Mouse (Mus musculus) gastrocnemius, adult 8-10 months (tissue): Measurements from ENCODE around the gene Ncbp3. TPM values are rescaled to one million over a fixed set of nuclear protein-coding genes. Genes with fewer than 3 reads are reported as not detected.
"Not testable (repeated sequence)": the region's sequence is repeated elsewhere in the genome, so short reads cannot be mapped to it uniquely, and the experiment has no call there.

Source experiments
- DNase-seq, 2 experiments: peaks; one replicate each; pipeline ENCODE4 v3.0.0; 2022; ENCODE audit warnings: low spot score in 2 of 2
- total RNA-seq, 4 experiments: library from RNA; stranded (reverse); gene quantifications; 2 replicates each; pipeline ENCODE4 v1.2.4; 2022

Gene Ncbp3
- total RNA-seq, 4 experiments from 2014 or later: 2.3 to 3.3 (median 2.9) TPM

DNA sequence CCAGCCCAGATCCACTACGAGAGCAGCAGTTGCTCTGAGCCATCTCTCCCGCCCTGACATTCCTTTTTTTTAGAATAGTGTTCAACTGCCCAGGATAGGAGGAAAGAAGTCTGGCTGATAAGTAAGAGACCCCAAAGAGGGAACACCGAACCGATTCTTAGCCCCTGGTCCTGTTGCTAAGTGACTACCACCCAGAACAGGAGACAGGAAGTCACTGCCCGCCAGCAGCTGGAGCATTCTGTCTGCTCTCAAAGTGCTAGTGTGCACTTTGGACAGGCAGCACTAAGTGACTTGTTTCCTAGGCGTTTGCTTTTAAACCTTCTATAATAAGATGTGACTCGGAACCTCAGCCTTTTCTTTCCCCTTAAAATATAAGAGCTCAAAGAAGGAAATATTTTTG lies 37.8 kb downstream of the Ncbp3 start:
- no peak for DNase-seq

DNA sequence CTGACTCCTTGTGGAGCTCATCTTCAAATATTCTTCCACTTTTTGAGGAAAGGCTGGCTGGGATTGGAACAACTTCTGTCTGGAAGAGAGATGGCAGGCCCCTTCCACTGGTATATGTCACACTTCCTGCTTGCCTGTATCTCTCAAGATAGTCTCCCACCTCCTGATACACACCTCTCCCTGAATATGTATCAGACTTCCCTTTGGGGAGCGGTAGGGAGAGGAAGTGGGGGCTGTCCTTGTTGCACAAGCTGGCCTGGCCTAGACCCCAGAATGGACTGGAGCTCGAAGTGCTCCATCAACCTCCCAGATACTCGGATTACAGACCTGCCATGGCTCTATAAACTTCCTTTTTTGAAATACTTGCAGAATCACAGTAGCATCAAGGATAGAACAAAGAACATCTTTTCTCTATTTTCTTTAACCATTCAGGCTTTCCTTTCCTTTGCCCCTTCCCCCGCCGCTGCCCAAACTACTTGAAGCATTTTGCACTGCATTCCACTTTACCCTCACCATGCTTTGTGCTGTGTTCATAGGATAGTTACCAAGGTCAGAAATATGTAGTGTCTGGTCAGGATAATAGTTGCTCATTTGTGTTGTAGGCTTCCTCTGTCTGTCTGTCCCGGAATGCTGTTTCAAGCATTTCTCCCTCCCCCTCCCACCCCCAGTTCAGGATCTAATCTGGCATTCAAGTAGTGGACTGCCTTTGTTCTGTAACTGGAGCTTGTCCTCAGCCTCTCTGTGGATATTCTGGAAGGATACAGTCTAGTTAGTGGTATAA lies 40.3 kb downstream of the Ncbp3 start:
- no peak for DNase-seq

DNA sequence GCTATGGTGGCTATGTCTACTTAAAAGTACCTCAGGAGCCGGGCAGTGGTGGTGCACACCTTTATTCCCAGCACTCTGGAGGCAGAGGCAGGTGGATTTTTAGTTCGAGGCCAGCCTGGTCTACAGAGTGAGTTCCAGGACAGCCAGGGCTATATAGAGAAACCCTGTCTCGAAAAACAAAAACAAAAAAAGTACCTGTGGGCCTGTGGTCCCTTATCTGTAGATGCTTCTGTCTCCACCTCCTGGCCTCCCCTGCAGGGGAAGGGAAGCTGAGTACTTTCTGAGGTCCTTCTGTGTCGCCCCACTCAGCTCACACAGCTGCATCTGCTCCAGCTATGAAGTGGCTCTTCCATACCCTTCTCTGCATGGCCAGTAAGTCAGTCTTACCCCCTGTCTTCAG lies 42.7 kb downstream of the Ncbp3 start, which contains the start of gene Itgae:
Gene Itgae, plus strand, starts transcription at position 301 of the 400 bp plus-strand sequence.
- no peak for DNase-seq

DNA sequence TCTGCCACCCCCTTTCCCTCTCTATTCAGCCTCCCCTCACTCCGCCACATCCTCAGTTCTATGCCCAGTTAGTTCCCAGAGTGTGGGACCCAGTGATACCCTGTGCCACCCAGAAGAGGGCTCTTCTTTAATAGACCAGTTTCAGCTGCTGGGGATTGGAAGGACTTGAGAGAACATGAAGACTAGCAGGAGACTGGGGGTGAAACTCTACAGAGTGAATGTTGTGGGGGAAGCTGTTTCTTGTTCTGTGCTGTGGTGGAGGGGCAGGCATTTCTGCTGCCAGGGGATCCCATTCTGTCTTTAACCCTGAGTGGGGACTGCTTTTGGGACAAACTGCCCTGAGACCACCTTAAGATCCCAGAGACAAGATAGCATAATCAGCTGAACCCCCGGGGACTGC lies 43.2 kb downstream of the Ncbp3 start:
- DNase-seq: no peak

- no peak for DNase-seq
Measured at GRCm38 (mm10) chr11:73092057-73092456, 44.5 kb downstream of the Ncbp3 start.

DNA sequence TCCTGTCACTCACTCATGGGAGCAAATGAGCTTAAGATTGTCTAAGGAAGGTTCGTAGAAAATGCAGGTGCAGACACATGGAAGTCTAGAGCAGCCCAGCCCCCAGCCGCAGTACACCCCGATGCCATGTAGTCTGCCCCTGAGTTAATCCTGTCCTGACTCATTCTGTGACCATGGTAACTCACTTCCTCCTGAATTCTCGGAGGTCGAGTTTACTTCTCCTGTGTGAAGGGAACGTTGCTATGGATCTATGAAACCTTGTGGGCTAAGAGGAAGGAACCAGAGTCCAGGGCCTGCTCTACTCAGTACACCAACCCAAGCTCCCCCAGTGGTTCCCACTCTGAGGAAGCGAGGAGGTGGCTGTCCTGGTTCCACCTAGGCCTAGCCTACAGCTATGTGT lies 45.3 kb downstream of the Ncbp3 start:
- no peak for DNase-seq

GRCm38 (mm10) chr11:73094231-73094995 lies 46.8 kb downstream of the Ncbp3 start:
- DNase-seq: no peak

GRCm38 (mm10) chr11:73098860-73099259 lies 51.3 kb downstream of the Ncbp3 start:
- DNase-seq: no peak

DNA sequence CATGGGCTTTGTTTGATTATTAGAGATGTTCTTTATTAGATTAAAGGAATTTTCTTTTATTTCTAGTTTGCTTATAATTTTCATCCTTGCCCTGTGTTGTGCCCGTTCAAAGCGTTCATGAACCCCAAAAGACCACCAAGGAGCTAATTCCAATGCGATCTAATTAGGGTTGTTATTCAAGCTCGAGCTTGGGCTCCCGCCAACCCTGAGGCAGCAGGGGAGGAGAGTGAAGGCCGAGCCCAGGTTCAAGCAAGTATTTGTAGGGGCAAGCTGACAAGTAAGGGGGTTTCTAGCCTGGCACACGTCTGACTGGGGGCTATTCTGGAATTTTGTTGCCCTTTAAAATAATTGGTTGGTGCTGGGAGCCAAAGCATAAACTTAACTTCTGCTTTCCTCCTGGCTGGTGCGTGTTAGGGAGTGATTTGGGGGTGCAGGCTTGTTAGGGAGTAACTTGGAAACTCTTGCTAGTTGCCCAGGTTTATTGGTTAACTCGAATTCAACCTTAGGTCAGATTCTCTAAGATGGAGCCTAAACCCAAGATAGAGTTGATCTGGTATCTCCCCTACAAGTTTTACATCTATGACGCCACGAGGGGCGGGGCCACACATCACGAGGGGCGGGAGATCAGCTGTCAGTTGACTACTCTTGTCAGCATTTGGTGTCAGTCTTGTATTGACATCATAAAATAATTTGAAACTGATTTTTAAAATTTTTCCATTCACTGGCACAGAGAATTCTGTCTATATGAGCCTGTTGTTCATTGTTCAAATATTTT lies 52.6 kb downstream of the Ncbp3 start:
- no peak for DNase-seq

- DNase-seq: no peak
Measured at GRCm38 (mm10) chr11:73101308-73101707, 53.7 kb downstream of the Ncbp3 start.

DNA sequence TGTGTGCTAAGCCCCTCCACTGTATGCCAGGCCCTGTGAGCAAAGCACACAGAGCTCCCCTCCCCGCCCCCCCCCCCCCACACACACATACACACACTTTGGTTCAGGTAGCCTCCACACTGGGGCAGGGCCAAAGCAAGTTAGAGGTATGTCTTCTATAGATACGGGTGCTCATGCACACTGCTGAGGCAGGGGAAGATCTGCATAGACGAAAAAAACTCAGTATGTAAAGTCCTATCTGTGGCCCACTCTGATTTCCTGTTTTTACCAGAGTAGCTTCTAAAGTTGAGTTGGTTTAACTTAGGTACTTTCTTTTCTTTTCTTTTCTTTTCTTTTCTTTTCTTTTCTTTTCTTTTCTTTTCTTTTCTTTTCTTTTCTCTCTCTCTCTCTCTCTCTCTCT lies 57.7 kb downstream of the Ncbp3 start:
- DNase-seq: no peak

DNA sequence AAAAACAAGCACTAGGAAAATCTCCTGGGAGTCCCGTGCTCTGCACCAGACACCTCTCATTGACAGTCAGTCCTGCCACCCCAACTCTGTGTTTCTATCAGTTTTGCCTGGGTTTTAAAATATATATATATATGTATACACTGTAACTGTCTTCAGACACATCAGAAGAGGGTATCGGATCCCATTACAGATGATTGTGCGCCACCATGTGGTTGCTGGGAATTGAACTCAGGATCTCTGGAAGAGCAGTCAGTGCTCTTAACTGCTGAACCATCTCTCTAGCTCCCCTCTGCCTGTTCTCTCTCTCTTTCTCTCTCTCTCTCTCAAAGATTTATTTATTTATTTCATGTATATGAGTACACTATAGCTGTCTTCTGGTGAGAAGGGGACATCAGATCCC lies 59.8 kb downstream of the Ncbp3 start:
- DNase-seq: not testable (repeated sequence)

DNA sequence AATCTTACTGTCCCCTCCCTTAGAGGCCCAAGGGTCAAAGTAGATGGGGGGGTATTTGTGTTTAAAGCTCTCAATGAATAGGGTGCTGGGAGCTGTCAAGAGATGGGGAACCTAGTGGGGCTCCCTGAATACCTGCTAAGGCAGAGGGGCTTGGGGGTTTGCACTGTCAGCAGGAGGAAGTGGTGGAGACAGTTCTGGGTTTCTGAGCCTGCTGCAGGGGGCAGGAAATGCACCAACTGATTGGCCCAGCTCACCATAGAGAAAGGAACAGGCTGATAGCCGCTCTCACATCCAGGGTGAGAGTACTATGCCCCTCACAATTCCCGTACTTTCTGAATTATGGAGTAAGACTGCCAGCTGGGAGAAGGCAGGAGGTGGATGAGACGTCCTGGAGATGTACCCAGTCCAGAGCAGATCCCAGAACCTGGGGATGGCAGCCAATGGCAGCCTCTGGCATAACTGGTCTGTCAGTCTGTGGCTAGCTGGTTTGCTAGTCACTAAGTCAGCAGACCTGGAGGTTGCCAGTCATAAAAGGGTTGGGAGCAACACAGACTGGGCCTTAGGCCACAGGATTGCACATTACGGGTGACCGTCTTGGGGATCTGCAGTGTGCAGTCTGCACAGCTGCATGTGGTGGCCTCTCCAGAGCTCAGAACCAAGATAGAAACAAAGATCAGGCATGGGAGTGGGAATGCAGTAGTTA lies 60.8 kb downstream of the Ncbp3 start:
- no peak for DNase-seq

DNA sequence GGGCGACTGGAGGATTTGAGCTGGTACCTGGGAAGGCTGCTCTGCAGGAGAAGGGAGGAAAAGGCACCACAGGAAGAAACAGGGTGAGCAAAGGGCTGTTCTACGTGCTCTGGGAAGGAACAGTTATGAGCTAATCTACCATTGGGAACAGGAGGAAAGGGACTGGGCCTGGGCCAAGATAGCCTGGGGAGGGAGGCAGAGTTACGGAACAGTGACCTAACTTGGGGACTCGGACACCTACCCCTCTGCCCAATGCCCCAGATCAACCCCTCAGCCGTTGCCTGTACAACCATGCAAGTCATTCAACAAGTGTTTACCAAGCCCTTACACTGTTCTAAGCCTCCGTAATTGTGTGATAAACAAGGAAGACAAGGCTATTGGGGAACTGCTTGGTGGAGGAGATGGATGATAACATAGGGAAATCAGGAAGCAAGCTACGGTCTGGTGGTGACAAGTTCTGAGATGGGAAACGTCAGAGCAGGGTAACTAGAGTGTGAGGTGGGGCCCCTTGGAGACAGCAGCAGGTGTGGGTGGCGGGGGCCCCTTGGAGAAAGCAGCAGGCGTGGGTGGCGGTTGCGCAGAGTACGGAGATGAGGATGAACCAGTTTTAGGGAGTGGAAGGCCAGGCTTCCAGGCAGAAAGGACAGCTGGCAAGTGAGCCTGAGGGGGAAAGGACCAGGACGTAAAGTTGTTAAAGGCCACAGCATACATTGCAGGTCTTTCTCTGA lies 61.5 kb downstream of the Ncbp3 start:
- DNase-seq: no peak

- DNase-seq: no peak
Measured at GRCm38 (mm10) chr11:73109941-73110340, 62.4 kb downstream of the Ncbp3 start.

DNA sequence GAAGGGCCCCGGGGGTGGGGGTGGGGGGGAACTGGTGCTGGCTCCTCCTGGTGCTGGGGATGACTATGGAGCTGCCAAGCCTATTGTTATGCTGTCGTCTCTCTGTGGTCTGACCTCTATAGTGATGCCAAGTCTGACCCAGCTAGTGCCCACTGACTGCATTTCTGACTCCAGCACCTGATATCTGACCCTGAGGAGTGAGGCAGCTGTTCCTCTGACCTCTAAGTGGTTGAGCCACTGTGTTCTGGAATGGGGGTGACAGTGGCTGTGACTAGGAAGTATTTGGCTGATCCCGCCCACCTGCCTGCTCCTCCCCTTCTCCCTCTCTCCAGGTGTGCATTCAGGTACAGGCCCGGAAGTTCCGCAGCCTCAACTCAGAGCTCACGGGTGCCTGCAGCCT lies 63.8 kb downstream of the Ncbp3 start:
- no peak for DNase-seq

DNA sequence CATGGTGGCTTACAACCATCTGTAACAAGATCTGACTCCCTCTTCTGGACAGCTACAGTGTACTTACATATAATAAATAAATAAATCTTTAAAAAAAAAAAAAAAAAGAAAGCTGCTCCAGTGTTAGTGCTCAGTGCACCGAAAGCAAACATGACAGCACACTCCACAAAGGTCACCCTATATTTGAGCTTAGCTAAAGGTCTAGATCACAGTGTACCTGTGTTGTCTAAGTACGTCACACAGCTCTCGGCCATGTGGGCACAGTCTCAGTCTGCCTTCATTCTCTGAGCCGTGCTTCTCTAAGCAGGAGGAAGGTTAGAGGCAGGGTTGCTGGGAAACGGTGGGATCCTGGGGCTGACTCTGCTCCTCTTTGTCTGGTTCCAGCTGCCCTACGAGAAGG lies 78.9 kb downstream of the Ncbp3 start:
- no peak for DNase-seq

- no peak for DNase-seq
Measured at GRCm38 (mm10) chr11:73131020-73131419, 83.4 kb downstream of the Ncbp3 start.

DNA sequence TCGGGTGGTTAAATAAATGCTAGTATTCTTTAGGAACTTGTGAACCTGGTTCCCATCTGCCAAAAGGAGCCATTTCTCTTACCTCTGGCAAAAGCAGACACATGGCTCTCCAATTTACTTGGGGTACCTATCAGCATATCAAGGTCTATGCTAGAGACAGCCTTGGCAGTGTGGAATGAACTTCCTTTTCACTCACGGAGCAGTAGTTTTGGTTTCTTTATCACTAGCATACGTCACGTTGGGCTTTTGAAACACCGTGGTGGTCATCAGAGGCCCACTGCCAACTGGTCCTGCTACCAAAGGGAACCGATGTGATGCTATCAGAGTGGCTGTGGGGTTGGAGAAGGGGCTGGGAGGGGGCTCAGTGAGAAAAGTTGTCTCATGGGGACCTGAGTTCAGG lies 85.4 kb downstream of the Ncbp3 start:
- no peak for DNase-seq

GRCm38 (mm10) chr11:73134222-73134621 lies 86.6 kb downstream of the Ncbp3 start:
- no peak for DNase-seq

GRCm38 (mm10) chr11:73136587-73136986 lies 89.0 kb downstream of the Ncbp3 start:
- no peak for DNase-seq
